Mouse (Mus musculus) lung, postnatal 0 days (tissue): ENCODE measurements at regions not wholly inside any gene's neighbourhood (a gene's known extent, or its start where the extent isn't known, plus 50 kb on each side); places are given as distances from the start of the nearest gene placed in this dataset.
A peak's percentile ranks its signal among the peaks of the same experiment; 100 is the strongest.

Experiments
- ATAC-seq: fragments of 200-750 bp; cut with Nextera tagmentation; 2 replicates; pipeline ENCODE4 v1.8.0; 2017; ENCODE audit warnings: moderate library complexity
- DNase-seq: peaks from one replicate; pipeline ENCODE4 v3.0.0-alpha.2; 2016; ENCODE audit warnings: low spot score
- H3K27ac ChIP-seq: fragments of 300-500 bp; sonication (generic); 2 replicates; pipeline ENCODE4 v1.5.1; 2014; ENCODE audit warnings: antibody characterized with exemption, mild to moderate bottlenecking, low read length, mixed read lengths
- H3K27me3 ChIP-seq: fragments of 300-500 bp; sonication (generic); replicated peaks from 2 replicates; pipeline ENCODE4 v1.6.1; 2014; ENCODE audit warnings: low read length, mixed read lengths; ENCODE audit not compliant: insufficient read depth
- H3K36me3 ChIP-seq: fragments of 300-500 bp; sonication (generic); 2 replicates; pipeline ENCODE4 v1.6.1; 2014; ENCODE audit warnings: low read length, mixed read lengths; ENCODE audit not compliant: insufficient read depth
- H3K4me1 ChIP-seq: fragments of 300-500 bp; sonication (generic); 2 replicates; pipeline ENCODE4 v1.6.1; 2014; ENCODE audit warnings: antibody characterized with exemption, low read depth, low read length, mixed read lengths; ENCODE audit not compliant: insufficient read depth
- H3K4me2 ChIP-seq: fragments of 300-500 bp; sonication (generic); replicated peaks from 2 replicates; pipeline ENCODE4 v1.6.1; 2014; ENCODE audit warnings: low read depth, mild to moderate bottlenecking, low read length, moderate library complexity, mixed read lengths
- H3K4me3 ChIP-seq: fragments of 300-500 bp; sonication (generic); 2 replicates; pipeline ENCODE4 v1.5.1; 2014; ENCODE audit warnings: low read depth, low read length
- H3K9ac ChIP-seq: fragments of 300-500 bp; sonication (generic); replicated peaks from 2 replicates; pipeline ENCODE4 v1.6.1; 2014; ENCODE audit warnings: low read depth, mild to moderate bottlenecking
- H3K9me3 ChIP-seq: fragments of 300-500 bp; sonication (generic); 2 replicates; pipeline ENCODE4 v1.6.1; 2016; ENCODE audit warnings: low read length, mixed read lengths
- CTCF ChIP-seq: IDR thresholded peaks from 2 replicates; pipeline ENCODE4 v1.5.1; 2016; ENCODE audit warnings: antibody characterized with exemption, mild to moderate bottlenecking
- EP300 ChIP-seq: IDR thresholded peaks from 2 replicates; pipeline ENCODE4 v1.6.1; 2016; ENCODE audit warnings: antibody characterized with exemption, mild to moderate bottlenecking, control low read depth
- WGBS: fragments of 180-500 bp; shearing (Covaris S2); extraction: QIAGEN DNeasy Blood & Tissue Kit; methylation state at CpG from one replicate; pipeline ENCODE4 v1.1.7; 2014; 5-methylcytosine and 5-hydroxymethylcytosine counted together

DNA sequence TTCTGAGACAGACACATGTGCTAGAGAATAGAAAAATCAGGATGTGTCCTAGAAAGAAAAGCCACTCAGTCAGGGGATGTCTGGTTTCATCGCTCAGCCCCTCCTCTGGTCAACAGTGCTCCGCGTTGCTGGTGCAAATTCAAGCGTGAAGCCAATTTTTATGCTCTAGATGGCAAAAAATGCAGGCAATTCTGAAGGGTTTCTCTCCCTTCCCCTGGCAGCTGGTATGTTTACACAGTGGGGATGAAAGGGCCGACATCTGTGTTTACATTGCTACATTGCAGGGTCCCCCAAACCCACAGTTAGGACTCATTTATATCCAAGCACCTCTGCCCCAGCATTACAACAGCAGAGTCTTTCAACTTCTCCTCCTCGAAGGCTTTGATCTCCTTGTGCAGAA, 203.3 kb downstream of the Etaa1 start:
- 11% methylated on average over 6 of the region's 6 CpGs for WGBS
- TF ChIP-seq EP300 (0 out of 2 replicates have a peak, but pooled peaks have one; percentile 22), CTCF (no peak)
- DNase-seq, result peak; percentile 21

DNA sequence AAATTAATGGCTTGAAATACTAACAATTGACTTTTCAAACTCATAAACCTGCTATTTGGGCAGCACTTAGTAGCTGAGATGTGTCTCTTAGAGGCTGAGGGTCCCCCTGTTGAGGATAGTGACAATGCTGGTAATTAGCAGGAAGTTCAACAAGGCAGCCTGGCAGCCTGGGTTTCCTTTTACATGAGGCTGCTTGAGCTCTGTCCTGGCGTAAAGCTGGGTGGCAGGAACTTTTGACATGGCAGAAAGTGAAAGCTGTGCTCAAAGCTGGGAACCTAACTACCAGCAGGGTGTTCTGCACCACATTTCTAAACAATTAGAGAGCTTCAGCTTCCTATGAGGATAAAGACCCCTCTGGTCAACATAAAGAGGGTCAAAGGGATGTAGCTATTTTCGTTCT, 194.5 kb downstream of the Etaa1 start:
- no peaks in the 10 kb centered on the region for H3K9me3 ChIP-seq
- H3K27ac ChIP-seq, result no peak overlapping the region
- no peaks in the 10 kb centered on the region for H3K27me3 ChIP-seq
- H3K4me1 ChIP-seq, result no peaks in the 10 kb centered on the region
- no peak overlapping the region for H3K4me3 ChIP-seq
- ATAC-seq (no peak), DNase-seq (no peak)
- no peak overlapping the region for H3K4me2 ChIP-seq
- WGBS, result 53% methylated on average over 2 of the region's 2 CpGs
- no peaks in the 10 kb centered on the region for H3K36me3 ChIP-seq
- H3K9ac ChIP-seq, result no peak overlapping the region
- TF ChIP-seq EP300, result no peak
- no peak for TF ChIP-seq CTCF

More for the DNA sequence above, 203.3 kb downstream of the Etaa1 start:
- no peak overlapping the region for H3K4me2 ChIP-seq
- H3K27me3 ChIP-seq, result no peaks in the 10 kb centered on the region
- no peaks in the 10 kb centered on the region for H3K9me3 ChIP-seq
- no peak overlapping the region for H3K27ac ChIP-seq
- no peaks in the 10 kb centered on the region for H3K36me3 ChIP-seq
- ATAC-seq, result peak; percentile 57
- H3K9ac ChIP-seq, result no peak overlapping the region
- peaks cover 3% of the 10 kb centered on the region; the same call in 1 of the 2 replicates for H3K4me1 ChIP-seq
- no peak overlapping the region for H3K4me3 ChIP-seq

DNA sequence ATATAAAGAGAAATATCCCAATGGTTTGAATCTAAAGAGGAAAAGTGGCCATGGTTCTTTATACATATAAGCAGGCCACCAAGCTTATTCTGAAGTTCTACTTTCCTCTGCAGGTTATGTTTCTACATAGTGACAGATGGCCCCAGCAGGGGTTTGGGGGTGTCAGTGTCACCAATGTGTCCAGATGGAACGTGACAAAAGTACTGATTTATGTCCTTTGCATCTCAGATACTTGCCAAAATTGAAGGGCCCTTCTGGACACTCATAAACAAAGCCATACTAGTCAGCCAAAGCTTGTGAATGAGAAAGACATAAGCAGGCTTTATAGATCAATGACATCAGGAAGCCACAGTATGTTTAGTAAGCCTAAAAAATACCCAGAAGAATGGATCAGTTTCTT, 190.3 kb downstream of the Etaa1 start:
- Histone ChIP-seq H3K27ac (no peak overlapping the region), H3K4me3 (no peak overlapping the region), H3K4me1 (no peaks in the 10 kb centered on the region), H3K9me3 (no peaks in the 10 kb centered on the region), H3K27me3 (no peaks in the 10 kb centered on the region), H3K36me3 (no peaks in the 10 kb centered on the region), H3K4me2 (no peak overlapping the region), H3K9ac (no peak overlapping the region)
- ATAC-seq (no peak), DNase-seq (no peak)
- WGBS, result 30% methylated on average over 1 of the region's 1 CpGs
- TF ChIP-seq CTCF (no peak), EP300 (no peak)

DNA sequence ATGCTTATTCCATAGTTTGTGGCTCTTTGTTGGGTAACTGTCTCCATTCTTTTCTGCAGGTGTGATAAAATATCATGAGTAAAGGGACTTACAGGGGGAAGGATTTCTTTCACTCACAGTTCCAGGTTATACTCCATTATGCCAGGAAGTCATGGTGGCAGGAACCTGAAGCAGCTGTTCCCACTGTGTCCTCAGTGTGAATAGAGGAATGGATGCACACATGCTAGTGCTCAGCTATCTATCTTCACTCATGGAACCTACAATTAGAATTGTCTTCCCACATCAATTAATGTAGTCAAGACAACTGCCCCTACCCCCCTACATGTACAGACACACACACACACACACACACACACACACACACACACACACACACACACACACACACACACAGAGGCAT, 189.5 kb downstream of the Etaa1 start:
- no peak overlapping the region for H3K4me2 ChIP-seq
- no peaks in the 10 kb centered on the region for H3K27me3 ChIP-seq
- DNase-seq (no peak), ATAC-seq (no peak)
- no peaks in the 10 kb centered on the region for H3K4me1 ChIP-seq
- H3K36me3 ChIP-seq, result no peaks in the 10 kb centered on the region
- no peak overlapping the region for H3K27ac ChIP-seq
- TF ChIP-seq EP300 (no peak), CTCF (no peak)
- no peaks in the 10 kb centered on the region for H3K9me3 ChIP-seq
- no peak overlapping the region for H3K4me3 ChIP-seq
- no peak overlapping the region for H3K9ac ChIP-seq

DNA sequence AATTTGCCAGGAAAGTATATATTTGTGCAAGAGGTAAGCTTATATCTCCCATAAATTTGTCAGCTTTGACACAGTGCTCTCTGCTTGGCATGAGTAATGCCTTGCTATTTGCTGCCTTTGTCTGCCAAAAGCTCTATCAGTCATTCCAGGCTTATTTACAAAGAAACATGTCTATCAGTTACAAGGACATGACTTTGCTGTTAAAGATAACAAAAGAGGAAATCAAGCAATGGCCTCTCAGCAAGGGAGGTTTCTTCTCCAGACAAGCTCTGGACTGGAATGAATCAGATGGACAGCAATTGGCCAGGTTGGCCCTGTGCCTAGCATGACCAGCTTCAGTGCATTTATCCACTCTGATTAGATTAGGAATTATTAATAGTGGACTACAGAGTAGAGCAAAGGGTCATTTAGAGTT, 185.3 kb downstream of the Etaa1 start:
- TF ChIP-seq EP300 (no peak), CTCF (no peak)
- H3K4me1 ChIP-seq, result no peaks in the 10 kb centered on the region
- no peaks in the 10 kb centered on the region for H3K36me3 ChIP-seq
- no peaks in the 10 kb centered on the region for H3K9me3 ChIP-seq
- no peak overlapping the region for H3K9ac ChIP-seq
- H3K4me3 ChIP-seq, result no peak overlapping the region
- ATAC-seq (peak; percentile 57; the same call in 1 of the 2 replicates), DNase-seq (no peak)
- H3K27ac ChIP-seq, result no peak overlapping the region
- H3K4me2 ChIP-seq, result no peak overlapping the region
- no peaks in the 10 kb centered on the region for H3K27me3 ChIP-seq

DNA sequence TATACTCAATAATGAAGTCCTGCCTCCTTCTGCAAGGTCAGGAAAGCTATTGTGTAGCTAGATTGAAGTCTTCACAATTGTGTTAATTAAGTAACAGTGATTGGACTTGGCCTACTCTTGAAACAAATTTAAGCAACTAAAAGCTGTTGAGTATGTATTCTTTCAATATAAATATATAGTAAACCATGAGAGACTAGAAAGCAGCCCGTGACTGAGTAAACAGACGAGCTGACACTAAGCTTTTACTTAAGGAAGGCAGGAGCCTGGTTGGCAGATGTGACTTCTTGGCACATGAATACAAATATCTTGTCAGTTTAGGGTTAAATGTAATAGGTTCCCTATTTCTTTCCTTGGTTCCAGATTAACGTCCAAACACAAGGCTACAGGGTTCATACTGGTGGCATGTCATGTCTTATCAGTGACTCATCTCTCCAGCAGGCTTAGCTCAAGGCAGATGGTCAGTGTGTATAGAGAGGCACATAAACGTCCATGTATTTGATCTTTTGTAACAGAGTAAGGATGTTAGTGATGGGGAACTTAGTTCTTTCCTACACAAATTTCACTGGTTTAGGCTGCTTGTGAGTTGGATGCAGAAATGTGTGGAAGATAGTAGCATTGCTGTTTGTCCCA, 184.7 kb downstream of the Etaa1 start:
- H3K36me3 ChIP-seq, result no peaks in the 10 kb centered on the region
- no peak overlapping the region for H3K4me3 ChIP-seq
- H3K4me2 ChIP-seq, result no peak overlapping the region
- DNase-seq (peak; percentile 35), ATAC-seq (peak; percentile 30; the same call in 1 of the 2 replicates)
- no peaks in the 10 kb centered on the region for H3K9me3 ChIP-seq
- no peak overlapping the region for H3K9ac ChIP-seq
- no peaks in the 10 kb centered on the region for H3K27me3 ChIP-seq
- no peaks in the 10 kb centered on the region for H3K4me1 ChIP-seq
- H3K27ac ChIP-seq, result no peak overlapping the region
- 17% methylated on average over 4 of the region's 4 CpGs for WGBS
- TF ChIP-seq CTCF (no peak), EP300 (no peak)

DNA sequence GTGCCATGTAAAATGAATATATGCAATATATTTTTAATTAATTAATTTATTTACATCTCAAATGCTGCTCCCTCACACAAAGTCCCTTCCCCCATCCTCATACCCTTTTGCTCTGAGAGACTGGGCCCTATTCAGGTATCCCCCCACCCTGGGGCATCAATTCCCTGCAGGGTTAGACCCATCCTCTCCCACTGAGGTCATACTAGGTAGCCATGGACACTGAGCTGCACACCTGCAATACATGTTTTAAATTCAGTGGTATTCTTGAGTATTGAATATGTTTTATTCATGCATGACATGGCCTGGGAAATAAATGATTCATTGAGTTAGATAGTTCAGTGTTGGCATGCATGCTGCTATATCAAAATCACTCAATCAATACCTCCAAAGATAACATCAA, 156.0 kb downstream of the Etaa1 start:
- Histone ChIP-seq H3K36me3 (no peaks in the 10 kb centered on the region), H3K9me3 (no peaks in the 10 kb centered on the region), H3K4me2 (no peak overlapping the region), H3K4me3 (no peak overlapping the region), H3K4me1 (no peaks in the 10 kb centered on the region), H3K9ac (no peak overlapping the region), H3K27ac (no peak overlapping the region), H3K27me3 (no peaks in the 10 kb centered on the region)
- ATAC-seq (no peak), DNase-seq (no peak)
- TF ChIP-seq EP300, result no peak
- TF ChIP-seq CTCF, result no peak
